Mouse (Mus musculus) testis, postnatal 10 days (tissue): Measurements from ENCODE around the gene Tecpr1.
A peak's percentile ranks its signal among the peaks of the same experiment; 100 is the strongest.

Experiments
- DNase-seq: peaks from one replicate; pipeline ENCODE4 v3.0.0; 2021; ENCODE audit warnings: low spot score

Gene Tecpr1

DNA sequence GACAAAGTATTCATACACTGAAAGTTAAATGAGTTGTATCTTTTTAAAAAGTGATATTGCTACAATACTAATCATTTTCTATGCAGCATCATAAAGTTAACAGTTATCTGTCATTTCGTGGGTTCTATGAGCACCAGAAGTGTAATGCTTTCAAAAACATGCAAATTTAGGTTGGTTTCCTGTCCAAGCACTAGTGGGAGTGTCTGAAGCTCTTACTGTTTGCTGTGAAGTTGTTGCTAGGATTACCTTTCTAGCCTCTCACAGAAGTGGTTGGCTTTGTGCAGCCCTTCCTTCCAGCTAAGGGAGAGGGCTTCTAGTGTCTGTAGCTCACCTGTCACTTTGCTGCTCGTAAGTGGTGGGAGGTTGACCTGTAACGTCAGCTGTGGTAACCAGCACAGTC is 57.7 kb downstream of the Tecpr1 start:
- no peak for DNase-seq

- DNase-seq: no peak
These were observed 60.5 kb downstream of the Tecpr1 start for GRCm38 (mm10) chr5:144162813-144163517.

- DNase-seq: no peak
These were observed 61.2 kb downstream of the Tecpr1 start for GRCm38 (mm10) chr5:144162080-144162812.

DNA sequence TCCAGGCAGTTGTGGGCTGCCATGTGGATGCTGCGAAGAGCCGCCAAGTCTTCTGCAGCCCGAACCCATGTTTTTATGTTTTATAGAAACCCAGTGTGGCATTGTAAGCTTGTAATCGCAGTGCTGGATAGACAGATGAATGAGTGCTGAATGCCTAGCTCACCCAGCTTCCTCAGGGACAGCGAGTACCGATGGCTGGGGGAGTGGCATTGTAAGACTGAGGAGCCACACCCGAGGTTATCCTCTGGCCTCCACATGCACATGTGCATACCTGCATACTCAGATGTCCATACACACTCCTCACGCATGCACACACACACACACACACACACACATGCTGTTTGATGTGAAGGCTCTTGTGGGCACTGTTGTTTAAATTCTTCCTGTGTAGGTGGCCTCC is 64.3 kb downstream of the Tecpr1 start:
- no peak for DNase-seq

GRCm38 (mm10) chr5:144158604-144159003 is 64.8 kb downstream of the Tecpr1 start:
- peak; percentile 69 for DNase-seq

- peak; percentile 73 for DNase-seq
These were observed 68.9 kb downstream of the Tecpr1 start for GRCm38 (mm10) chr5:144154528-144154927.

- no peak for DNase-seq
These were observed 72.1 kb downstream of the Tecpr1 start for GRCm38 (mm10) chr5:144151270-144151669.

GRCm38 (mm10) chr5:144149530-144149929 is 73.9 kb downstream of the Tecpr1 start:
- DNase-seq: no peak

DNA sequence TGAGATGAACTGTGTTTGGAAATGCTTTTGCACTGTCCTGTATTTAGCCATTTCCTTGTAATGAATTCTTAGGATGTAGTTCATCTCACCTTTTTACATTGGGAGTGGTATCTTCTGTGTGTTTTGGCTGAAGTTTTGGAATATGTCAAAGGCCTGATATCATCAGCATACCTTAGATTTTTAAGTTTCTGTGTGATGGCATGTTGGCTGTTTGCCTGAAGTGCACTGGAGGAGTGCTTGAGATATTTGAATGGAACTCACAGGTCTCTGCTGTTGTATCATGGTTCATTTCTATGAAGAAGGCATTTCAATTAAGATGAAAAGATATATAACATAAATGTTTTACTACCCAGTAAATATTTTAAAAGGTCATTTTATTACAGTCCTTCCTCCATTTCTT is 76.5 kb downstream of the Tecpr1 start:
- no peak for DNase-seq
